Mouse (Mus musculus) adrenal gland, adult 18-20 months (tissue): ENCODE results near the gene Slc25a22. TPM values are rescaled to one million over a fixed set of nuclear protein-coding genes. Genes with fewer than 3 reads are reported as not detected.

Experiments
- DNase-seq, 2 experiments: peaks; one replicate each; pipeline ENCODE4 v3.0.0; 2021 to 2022; ENCODE audit warnings: low spot score in 2 of 2
- long read RNA-seq, 2 experiments: library from polyadenylated mRNA; stranded (forward); transcript quantifications; one replicate each; pipeline ENCODE4 v2.0.0; 2021
- total RNA-seq, 2 experiments: library from RNA; stranded (reverse); gene quantifications; 1 replicate in 1 of 2; 2 replicates in 1 of 2; pipeline ENCODE4 v1.2.3; 2021

The Slc25a22 gene
- total RNA-seq: 100 to 1,000 TPM; 104 to 105 TPM
- long read RNA-seq, experiment 1, full-length matches to known transcripts: 29 of 93 reads
- long read RNA-seq, experiment 1, partial matches to known transcripts: 11 of 93 reads
- long read RNA-seq, experiment 1, other reads (novel, unspliced or antisense): 53 of 93 reads
- long read RNA-seq, experiment 2, full-length matches to known transcripts: 37 of 75 reads
- long read RNA-seq, experiment 2, partial matches to known transcripts: 18 of 75 reads
- long read RNA-seq, experiment 2, other reads (novel, unspliced or antisense): 20 of 75 reads

DNA sequence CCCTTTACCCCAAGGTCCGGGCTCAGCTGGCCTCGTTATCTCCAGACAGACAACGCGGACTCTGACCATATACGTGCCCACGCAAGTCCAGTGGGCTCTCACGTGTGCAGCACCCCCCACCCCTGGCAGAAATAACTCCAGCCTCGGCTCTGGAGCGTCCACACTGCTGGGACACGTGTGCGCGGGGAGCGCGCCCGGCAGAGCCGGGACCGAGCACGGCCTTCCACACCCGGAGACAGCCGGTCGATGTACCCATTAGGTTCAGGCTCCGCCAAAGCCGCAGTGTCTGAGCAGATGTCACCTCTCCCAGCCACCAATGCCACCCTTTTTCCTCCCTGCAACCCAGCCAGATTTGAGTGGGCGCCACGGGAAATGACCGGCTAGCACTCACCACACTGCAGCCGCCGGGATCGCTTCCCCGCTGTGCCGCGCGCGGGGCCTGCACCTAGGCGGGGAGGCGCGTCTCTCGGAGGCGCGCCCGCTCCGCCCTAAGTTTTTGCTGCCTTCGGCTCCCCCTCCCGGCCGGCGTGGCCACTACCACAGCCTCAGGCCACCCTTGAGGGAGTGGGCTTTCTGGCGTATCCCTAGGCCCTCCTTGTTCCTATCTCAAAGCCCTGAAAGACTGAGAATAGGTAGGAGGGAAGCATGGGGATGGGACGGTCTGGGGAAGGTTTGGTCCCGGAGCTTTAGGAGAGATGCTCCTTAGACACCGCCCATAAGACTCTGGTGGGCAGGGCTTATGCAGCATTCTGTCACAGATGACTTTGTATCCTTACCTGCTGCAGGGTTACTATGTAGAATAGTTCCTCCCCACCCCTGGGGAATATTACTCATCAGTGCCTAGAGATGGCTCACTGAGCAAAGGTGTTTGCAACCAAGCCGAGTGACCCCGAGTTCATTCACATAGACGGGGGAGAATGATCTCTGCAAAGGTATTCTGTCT lies at the start of gene Slc25a22:
Gene Slc25a22 (minus strand): TSS at position 715 of the 943 bp plus-strand sequence.
- DNase-seq: peak; percentile 82 to 85

DNA sequence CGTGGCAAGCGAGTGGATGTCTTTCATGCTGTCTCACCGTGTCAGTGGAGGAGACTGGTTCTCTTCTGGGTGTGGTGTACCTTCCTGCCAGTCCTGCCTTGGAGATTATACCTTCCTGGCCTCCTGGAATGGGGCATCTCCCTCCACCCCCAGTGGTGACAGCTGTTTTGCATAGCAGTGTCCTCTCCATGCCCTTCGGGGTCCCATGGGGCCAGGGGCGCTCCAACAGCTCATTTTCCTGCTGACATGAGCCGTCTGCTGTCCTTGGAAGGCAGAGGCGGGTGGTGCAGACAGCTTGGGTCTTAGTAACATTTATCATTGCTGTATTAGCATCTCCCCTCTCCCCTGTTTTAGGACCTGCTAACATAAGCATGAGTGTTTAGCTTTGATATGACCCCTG lies 49.4 kb upstream of the Slc25a22 start:
- DNase-seq: no peak

DNA sequence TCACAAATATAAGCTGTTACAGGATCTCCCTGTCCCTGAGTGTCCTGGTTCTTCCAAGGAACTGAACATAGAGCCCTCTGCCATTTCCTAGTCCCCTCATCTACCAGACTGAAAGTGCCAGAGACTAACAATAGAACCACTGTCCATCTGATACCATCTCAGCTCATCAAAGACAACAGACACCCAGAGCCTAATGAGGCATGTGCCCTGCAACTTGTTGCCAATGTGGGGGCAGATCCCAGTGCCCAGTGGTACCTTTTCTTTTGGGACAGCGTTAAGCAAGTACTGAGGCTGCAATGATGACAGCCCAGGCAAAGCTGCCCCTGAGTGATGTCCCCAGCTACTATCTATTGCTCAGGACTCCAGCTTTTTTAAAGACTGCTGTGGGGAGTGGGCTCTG lies 48.5 kb upstream of the Slc25a22 start:
- DNase-seq: no peak

DNA sequence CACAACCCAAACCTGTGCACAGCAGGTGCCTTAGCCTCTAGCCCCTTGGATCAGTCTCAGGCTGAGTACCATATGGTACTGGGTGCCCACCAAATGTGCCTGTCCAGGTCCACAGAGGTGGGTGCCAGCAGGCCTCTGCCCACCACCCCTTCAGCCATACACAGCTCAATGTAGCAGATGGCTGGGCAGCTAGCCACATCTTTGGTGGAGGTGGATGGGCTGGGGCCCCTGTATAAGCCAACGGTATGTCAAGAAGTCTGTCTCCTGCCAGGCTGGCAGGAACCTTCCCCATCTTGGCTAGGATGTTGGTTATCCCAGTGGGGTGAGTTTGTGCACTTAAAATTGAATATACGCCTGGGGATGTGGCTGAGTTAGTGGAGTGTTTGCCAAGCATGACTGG lies 47.9 kb upstream of the Slc25a22 start:
- no peak for DNase-seq

DNA sequence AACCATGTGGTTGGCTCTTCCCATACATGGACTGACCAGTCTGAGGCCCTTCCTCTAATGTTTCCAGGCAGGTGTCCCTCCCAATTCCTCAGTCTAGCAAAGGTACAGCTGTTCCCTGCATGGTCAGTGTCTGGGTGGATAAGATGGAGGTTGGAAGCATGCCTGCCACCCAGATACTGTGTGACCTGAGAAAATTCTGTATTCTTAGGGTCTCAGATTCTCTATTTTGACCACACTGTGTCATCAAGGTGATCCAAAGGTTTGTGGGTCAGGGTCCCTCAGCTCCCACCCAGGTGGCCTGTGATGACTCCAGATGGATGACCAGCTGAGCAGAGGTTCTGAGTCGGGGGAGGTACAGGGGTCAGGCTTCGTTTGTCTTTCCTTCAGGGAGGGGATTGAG lies 47.5 kb upstream of the Slc25a22 start:
- no peak for DNase-seq

DNA sequence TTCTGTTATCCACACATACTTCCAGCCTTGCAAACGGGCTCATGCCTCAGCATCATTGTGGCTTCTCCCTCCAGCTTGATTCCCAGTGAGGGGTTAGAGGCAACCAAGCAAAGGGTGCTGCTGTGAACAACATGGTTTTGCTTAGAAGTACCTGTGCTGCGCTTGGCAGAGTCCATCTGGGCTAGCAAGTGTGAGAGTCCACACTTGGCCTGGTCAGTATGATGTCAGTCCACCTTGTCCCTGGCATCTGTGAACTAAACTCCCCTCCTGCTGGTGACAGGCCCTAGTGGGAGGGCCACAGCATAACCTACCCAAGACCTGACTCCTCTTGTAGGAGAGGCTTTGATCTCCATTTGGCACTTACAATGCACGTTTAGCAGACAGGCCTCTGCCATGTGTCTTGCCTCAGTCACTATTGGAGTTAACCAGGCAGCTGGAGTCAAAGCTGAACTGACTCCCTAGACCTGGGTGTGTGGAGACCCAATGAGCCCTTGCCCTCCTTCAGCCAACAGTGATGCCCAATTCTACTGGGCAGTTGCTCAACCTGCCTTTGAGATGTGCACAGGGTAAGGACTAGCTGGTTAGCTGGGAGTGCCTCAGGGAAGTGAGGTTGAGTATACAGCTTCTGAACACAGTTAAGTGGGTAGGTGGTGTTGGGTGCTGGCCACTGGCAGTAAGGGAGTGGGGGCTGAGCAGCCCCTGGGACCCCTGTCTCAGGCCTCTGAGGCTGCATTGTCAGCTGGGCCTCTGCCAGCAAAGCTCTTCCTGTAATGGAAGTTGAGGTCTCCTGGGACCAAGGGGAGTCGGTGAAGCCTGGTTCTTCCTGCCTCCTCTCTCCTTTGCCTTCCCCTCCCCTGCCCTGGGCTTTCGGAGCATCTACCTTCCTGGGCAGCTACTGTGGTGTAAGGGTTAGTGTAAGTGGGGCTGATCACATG lies 46.8 kb upstream of the Slc25a22 start:
- DNase-seq: no peak

DNA sequence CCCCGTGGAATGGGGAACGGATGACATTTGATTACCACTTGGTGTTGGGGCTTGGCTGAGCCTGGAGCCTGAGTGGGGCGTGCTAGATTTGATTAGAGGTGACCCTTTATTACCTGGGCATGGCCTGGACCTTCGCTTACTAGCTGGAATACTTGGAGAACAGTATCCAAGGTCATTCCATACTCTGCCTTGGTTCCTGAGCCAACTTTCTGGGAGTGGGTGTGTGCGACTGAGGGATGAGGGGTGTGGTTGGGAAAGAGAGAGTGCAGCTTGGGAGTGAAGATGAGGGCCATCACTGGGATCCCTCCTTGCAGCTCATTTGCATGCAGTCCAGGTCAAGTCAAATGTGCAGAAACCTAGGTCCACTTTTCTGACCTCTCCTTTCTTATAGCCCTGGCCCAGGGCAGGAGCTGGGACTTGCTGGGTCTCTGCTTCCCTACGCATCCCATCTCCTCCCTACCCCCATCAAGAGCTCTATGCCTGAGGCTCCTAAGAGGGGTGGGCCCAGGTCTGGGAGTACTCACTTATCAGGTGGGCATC lies 45.5 kb upstream of the Slc25a22 start:
- DNase-seq: no peak

DNA sequence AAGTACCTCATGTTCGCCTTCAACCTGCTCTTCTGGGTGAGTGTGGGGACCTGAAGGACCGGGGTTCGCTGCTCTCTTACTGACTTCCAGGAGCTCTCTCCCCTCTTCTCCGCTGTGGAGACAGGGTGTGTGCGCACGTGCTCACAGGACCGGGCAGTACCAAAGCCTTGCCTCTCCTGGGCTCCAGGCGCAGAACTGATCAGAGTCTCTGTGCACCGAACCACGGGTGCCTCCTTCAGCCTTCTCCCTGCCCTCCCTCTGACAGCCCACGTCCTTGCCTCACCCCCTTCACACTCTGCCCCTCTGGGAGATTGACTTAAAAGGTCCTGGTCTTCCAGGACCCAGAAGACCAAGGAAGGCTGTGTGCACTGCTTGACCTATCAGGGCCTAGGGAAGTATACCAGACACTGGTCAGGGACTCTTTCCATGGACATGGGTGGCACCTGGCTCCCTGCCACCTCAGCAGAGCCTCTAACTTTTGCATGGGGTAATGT lies 44.9 kb upstream of the Slc25a22 start:
- DNase-seq: no peak

DNA sequence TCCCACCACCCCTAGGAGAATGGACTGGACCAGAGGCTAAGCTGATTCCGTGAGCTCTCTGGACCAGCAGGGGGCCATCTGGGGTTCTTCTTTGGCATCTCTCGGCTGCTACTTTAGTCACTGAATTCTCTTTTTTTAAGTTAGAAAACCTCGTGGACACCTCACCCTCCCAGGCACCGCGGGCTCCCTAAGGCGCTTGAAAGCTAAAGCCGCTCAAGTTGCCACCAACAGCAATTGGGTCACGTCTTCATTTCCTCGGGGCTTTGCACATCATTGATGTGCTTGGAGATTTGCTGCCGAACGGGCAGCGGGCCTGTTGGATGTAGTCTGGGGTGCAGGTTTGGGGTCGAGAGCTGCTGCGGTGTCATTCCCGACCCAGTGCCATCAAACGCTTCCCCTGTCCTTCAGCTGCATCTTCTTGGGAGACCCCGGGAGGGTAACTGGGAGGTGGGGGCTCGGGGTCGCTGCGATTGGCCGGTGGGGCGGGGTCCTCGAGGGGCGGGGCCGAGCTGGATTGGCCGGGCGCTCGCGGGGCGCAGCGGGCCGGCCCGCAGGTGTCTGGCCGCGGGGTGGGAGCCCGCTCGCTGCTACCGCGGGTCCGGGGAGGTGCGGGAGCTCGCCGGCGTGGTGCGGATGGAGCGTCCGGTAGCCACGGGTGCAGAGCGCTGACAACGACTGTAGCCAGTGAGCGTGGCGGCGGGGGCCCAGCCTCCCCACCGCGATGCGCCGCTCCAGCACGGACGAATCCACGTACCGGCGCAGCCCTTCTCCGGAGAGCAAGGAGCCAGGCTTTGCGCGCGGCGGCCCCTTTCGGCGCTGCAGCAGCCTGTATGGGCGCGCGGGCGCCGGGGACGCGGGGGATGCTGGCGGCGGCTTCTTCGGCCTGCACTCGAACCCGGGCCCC lies 44.1 kb upstream of the Slc25a22 start:
- DNase-seq: peak in 1 of 2 experiments; percentile 48

DNA sequence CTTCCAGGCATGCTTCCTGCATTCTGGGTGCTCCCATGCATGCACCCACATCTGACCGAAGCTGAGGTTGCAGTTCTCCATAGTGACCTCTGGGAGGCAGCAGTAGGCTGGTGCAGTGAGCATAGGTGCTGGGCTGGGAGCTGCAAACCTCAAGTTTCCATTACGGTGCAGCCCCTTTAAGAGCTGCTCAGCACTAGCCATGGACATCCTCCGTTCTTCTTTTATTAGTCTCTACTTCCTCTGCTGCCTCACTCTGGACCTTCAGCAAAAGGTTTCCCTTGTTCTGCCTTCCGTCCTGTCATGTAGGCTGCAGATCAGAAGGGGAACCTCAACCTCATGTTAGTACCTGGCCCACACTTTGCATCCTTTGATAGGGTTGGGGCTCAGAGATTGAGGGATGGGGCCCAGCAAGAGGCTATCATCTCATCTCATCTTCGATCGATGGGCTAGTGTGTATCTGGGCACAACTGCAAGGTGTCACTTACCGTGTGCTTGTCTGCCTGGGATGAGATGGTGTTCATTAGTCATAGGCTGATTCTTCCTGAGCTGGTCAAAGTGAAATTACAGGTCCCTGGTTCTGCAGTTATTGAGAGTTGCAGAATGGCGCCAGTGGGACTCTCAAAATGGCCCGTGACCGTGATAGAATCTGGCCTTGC lies 43.3 kb upstream of the Slc25a22 start:
- DNase-seq: peak in 1 of 2 experiments; percentile 56

DNA sequence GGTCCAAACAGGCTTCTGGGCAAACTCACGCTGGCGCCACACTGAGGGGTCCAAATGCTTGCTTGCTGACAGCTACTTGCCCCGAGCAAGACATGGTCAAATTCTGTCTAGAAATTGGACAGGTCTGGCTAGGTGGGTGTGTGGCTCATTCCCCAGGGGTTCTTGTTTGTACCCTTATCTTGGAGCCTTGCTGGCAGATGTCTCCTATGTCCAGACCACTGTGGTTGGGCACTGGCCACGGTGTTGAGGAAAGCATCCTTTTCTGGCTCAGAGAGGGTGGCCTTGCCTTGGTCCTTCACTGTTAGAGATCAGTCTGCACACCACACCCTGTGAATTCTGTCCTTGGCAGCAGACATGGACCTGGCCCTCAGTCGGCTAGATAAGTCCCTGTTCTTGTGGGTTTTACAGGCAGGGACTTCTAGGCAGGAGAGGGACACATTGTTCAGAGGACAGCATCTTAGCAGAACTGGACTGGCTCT lies 40.6 kb upstream of the Slc25a22 start:
- DNase-seq: no peak

DNA sequence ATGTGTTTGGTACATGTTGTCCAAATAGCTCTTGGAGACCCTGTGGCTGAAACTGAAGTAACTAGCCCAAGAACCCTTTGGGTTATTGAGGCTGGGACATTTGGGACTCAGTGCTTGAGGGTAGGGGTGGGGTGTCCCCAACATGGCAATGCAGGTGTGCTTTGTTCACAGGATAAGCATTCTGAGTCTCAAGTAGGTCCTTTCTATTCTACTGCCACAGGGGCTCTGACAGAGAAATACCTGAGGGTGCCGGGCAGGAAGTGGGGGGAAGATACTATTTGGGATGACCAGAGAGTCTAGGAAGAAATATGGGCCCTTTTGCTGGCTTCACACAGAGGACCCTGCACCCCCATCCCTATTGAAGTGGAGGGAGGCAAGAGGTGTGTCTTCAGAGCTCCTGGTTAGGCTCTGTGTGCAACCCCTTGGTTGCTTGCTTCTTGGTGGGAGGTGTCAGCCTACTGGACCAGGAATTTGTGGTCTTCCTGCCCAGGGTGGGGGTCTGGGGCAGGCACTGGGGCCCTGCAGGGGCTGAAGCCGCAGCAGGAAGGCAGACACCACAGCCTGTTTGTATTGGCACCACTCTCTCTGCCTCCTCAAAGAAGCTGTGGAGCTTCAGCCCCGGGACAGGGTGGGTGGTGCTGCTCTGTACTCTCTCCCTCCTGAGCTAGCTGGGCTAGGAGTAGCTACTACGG lies 40.0 kb upstream of the Slc25a22 start:
- DNase-seq: no peak

DNA sequence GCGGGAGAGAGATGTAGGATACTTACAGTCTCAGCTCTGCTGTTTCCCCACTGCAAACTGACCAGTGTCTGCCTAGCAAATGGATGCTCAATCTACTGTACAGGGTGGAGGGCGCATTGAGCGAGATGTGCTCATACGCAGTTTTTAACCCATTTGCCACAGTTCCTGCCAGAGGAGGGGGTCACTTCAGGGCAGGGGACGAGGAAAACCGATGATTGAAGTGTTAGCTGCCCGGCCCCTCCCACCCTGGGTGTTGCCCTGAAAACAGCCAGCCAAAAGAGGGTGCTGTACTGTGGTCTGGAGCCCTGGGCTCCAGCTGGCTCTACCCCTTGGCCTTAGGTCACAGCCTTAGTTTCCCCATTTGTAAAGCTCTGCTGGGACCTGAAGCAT lies 39.3 kb upstream of the Slc25a22 start:
- DNase-seq: no peak

DNA sequence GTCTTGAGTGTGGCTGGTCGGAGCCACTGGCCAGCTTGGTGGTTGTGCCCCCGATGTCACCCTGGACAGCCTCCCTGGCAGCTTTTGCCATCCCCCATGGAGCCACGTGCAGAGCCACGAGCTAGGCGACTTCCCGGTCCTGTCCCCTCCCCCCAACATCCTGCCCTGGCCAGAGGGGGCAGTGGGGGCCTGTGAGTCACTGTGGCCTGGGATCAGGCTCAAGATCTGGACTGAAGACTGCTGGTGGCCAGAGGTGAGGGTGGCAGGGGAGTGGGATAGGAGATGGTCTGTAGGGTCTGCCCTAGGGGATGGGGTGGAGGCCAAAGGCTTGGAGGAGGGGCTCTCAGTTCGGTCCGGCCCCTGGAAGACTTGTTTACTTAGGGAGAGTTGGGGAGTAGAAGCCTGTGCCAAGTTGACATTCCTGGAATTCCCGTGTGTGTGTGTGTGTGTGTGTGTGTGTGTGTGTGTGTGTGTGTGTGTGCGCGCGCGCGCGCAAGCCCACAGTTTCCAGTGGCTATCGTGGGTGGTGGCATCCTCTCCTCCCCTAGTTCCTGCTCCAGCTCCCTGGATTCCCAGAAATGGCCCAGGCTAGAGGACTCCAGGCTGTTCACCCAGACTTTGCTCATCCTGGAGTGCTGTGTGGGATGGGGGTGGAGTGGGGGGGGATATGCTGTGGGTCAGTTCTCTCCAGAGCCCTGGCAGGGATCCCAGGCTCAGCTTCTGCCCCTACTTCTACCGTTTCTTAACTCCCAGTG lies 38.7 kb upstream of the Slc25a22 start:
- DNase-seq: peak; percentile 82 to 84

DNA sequence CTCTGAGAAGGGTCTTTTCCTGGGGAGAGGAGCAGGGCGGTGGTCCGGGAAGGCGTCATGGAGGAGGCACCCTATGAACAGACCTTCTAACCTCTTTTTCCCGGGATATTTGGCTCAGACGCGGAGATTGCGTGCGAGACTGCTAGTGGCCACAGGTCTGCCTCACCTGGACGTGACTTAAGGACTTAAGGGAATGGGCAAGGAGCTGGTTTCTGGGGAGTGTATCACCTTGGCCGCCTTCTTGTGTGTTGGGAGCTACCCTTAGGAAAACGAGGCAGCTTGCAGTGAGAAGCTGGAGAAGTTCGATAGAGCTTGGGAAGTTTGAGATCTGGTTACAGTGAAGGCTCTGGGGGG lies 38.1 kb upstream of the Slc25a22 start:
- no peak for DNase-seq

DNA sequence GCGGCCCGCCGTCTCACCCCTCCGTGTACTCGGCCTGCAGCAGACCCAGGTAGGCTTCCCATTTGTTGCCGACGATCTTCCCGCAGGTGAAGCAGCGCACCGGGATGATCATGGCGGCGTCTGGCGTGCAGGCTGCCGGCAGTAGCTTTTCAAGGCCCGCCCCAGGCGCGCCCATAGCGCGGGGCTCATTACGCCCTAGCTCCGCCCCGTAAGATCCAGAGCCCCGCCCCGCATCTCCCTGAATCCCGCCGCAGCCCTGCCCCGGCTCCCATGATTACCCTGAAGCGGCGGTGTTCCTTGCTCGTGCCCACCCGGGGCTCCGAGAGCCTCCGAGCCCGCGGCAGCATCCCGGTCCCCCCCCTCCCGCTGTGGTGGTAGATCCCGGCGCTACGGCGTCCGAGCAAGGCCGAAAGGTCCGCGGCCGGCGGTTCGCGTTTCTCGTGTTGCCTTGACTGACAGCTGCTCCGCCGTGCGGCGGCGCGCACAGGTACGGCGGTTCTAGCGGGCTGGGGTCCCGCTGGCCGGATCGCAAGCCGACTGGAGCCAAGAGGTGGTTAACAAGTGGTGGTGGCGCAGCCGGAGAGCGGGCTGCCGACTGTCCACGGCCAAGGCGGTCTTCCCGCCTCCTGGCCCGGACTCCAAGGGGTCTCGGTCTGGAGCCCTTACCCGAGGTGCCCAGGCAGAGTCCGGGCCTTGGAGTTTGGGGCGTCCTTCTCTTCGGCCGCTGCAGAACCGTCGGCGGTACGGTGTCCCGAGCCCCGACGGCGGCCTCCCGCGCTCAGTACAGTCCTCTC lies 37.5 kb upstream of the Slc25a22 start, which contains the start of the genes Polr2l and Tspan4:
Gene Polr2l (minus strand): TSS at position 122 of the 794 bp plus-strand sequence.
Gene Tspan4 (plus strand): TSS at position 230 of the 794 bp plus-strand sequence.
- DNase-seq: peak; percentile 81 to 86

DNA sequence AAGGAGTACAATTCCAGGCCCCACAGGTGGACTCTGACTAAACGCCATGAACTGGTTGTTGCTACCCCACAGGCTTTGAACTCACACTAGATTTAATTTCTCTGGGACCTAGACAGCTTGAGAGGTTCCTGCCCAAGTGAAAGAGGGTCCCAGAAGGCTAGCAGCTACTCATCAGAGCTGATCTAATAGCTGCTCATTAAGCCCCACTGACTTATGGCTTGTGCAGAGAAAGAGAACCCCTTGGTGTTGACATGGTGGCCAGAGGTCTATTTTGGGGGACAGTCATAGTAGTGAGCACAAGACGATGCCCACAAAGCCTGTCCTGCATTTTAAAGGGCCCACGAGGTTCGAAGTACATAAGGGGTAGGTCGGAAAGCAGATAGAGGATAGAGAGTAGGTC lies 36.5 kb upstream of the Slc25a22 start:
- no peak for DNase-seq
